Mouse (Mus musculus) cortical plate, adult 2 months (tissue): ENCODE data around the gene Zbtb16.

ENCODE experiments used
- CTCF ChIP-seq: fragments of 200-500 bp; IDR thresholded peaks from 2 replicates; pipeline ENCODE4 v1.5.1; 2011; ENCODE audit warnings: mild to moderate bottlenecking, control low read depth, low read length; ENCODE audit not compliant: insufficient read depth; ENCODE audit errors: extremely low read depth
- POLR2A ChIP-seq: fragments of 200-500 bp; IDR thresholded peaks from 2 replicates; pipeline ENCODE4 v1.6.1; 2011; ENCODE audit warnings: mild to moderate bottlenecking, low read length, control low read depth; ENCODE audit not compliant: insufficient read depth; ENCODE audit errors: extremely low read depth

GRCm38 (mm10) chr9:48806591-48806990 lies 29.4 kb downstream of the Zbtb16 start:
- no peak for TF ChIP-seq POLR2A
- no peak for TF ChIP-seq CTCF
